Mouse (Mus musculus) megakaryocyte, adult 5-6 weeks (primary cell): Measurements from ENCODE around the gene Rtn2. TPM values are rescaled to one million over a fixed set of nuclear protein-coding genes. Genes with fewer than 3 reads are reported as not detected.

ENCODE experiments used
- ATAC-seq: 2 replicates; pipeline ENCODE4 v1.8.0; 2016; ENCODE audit warnings: mild to moderate bottlenecking, inconsistent platforms; ENCODE audit not compliant: poor library complexity, severe bottlenecking
- total RNA-seq, 2 experiments: library from RNA; stranded (forward) in 1 of 2; stranded (reverse) in 1 of 2; fragments of 153-499, 151-499 nt in 1 of 2; fragments of 221-1000, 200-1000 nt in 1 of 2; gene quantifications; 2 replicates each; pipeline versions ENCODE4 v1.2.3 to v1.2.4; 2015 to 2017

The Rtn2 gene
- total RNA-seq, 2 experiments from 2014 or later, result not detected

GRCm38 (mm10) chr7:19267051-19267450, 15.4 kb upstream of the Rtn2 start:
- ATAC-seq, result peak; percentile 10; the same call in 1 of the 2 replicates

- ATAC-seq, result no peak
Observed at GRCm38 (mm10) chr7:19268993-19269681, 13.3 kb upstream of the Rtn2 start.

DNA sequence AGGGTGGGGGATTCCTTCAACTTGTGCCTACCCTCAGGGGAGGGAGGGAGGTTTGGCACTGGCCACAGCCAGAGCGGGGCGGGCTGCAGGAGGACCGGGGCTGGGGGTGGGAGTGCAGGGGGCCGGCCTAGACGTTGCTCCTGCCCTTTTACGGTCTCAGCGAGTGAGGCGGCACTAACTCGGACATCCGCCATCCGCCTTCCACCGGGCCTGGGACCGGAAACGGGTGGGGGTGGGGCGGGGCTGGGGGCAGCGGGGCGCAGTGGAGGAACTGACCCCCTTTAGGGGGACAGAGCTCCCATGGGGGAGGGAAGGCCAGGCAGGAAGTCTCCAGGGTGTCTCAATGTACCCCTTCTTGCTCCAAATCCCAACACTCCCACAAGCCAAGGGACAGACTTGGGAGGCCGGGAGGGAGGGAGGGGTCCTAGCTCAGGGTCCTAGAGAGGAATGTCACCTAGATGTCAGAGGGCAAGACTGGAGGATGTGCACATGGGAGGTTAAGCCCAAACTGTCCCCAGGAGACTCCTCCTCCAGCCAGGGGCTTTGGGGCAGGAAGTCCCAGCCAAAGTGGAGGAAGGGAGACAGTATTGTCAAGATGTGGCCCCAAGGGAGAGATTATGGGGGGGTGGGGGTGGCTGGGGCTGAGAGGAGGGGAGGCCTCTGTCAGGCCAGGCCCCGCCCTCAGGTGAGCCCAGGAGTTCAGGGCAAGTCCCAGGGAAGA, 12.5 kb upstream of the Rtn2 start:
- ATAC-seq, result peak; percentile 23

- no peak for ATAC-seq
Observed at GRCm38 (mm10) chr7:19270509-19271237, 11.8 kb upstream of the Rtn2 start.

DNA sequence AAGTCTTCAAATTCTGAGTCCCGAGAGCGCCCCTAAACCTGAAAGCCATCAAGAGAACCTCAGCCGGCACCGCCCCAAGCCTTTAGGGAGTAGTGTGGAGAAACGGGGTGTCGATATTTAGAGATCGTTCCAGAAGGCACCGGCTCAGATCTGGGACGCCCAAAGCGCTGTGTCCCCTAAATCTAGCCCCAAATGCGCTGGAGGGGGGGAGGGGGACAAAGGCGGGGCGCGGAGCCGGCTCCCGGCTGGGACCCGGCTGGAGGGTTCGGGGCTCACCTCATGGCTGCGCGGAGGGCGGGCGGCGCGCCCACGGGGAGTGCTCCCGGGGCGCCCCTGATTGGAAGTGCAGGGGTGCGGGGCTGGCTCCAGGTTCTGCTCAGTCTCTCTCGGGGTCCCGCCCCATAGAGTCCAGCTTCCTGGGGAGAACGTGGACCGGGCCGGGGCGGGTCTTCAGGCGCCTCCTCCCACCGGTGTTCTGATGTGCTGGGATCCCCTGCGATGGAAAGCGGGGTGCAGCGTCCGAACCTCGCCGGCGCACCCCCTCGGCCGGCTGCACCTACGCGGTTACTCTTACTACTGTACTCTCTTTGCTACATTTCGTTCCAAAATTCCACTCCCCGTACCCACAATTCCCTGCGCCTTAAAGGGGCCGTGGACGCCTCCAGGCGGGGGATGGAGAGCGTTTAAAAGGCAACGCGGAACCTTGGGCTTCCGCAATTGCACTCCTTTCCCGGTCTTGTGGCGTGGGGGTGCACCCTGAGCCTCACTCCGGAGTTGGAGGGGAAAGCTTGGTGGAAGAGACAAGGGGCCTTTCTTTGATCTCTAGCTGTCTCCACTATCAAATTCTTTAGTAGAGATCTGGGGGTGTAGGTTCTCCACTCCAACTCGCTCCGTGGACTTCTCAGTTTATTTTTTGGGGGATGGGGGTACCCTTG, 10.9 kb upstream of the Rtn2 start, which contains the start of gene Vasp:
Gene Vasp (minus strand): TSS at position 580 of the 935 bp plus-strand sequence.
- peak; percentile 64 for ATAC-seq

DNA sequence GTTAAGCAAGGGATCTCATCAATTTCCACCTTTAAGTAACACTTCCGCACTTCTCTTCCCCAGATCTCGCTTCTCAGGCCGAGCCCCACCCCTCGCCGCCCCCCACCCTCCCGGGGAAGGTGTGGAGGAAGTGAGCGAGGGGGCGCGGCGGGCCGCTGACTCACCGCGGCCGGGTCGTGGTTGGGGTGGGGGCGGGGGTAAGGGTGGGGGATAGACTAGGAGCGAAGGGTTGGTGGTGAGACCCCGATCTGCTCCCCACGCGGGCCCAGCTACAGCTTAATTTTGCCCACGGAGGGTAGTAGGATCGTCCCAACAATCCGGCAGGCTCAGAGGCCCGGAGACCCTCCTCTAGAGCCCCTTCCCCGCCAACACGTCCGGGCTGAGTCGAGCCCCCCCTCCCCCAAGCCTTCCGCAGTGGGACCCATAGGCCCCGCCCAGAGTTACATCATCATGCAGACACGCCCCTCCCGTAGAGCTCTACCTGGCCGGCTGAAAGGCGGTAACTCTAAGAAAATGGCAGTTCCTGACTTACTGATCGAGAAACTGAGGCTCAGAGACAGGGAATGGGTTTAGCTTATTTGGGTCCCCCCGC, 10.2 kb upstream of the Rtn2 start:
- peak; percentile 55 for ATAC-seq

- ATAC-seq, result no peak
Observed at GRCm38 (mm10) chr7:19276253-19276652, 6.2 kb upstream of the Rtn2 start.

DNA sequence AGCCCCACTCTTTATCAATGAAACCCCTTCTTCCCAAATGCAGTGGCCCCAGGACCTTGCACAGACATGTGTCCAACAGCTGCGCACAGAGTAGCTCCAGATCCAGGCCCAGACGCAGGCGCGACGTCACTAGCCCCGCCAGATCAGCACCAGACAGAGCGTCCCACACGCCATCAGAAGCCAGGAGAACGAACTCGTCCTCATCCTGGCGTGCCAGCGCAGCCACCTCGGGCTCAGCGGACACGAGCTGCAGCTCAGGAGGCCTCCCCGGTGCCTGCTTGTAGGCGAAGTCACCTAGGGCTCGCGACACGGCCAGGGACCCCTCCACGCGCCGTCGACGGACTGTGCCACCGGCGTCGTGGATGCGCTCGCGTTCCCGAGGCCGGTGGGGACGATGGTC, 3.4 kb upstream of the Rtn2 start:
- ATAC-seq, result no peak

GRCm38 (mm10) chr7:19279581-19280114, 2.8 kb upstream of the Rtn2 start, which contains the start of gene Ppm1n:
Gene Ppm1n, minus strand, starts transcription at chr7:19280064.
- ATAC-seq, result peak; percentile 34

- peak; percentile 37 for ATAC-seq
Observed at GRCm38 (mm10) chr7:19281680-19282304, 632 bp upstream of the Rtn2 start.

- peak; percentile 31; the same call in 1 of the 2 replicates for ATAC-seq
Observed at GRCm38 (mm10) chr7:19282791-19283405, 474 bp downstream of the Rtn2 start.

DNA sequence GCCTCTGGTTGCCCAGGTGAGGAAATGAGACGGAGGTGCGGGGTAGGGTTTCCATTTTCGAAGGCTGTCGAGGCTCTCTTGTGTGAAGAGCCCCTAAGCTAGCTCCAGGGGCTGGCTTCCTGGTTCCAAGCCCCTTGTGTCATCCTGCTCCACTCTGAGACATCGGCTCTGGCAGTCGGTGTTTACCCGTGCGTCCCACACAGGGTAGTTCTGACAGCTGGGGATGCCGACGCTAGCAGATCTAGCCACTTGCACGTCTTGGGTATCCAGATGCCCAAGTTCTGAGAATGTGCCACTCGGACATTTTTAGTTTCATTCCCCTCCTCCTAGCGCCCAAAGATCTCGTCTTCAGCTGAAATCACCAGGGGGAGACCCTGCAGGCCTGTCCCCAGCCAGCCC, 981 bp downstream of the Rtn2 start:
- ATAC-seq, result no peak

DNA sequence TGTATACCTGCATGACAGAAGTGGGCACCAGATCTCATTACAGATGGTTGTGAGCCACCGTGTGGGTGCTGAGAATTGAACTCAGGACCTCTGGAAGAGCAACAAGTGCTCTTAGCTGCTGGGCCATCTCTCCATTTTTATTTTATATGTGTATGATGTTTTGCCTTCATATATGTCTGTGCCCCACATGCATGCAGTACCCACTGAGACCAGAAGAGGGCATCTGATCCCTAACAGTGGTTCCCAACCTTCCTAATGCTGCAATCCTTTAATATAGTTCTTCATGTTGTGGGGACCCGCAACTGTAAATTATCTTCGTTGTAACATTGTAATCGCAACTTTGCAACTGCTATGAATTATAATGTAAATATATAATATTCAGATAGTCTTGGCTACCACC, 2.3 kb downstream of the Rtn2 start:
- ATAC-seq, result peak; percentile 47; the same call in 1 of the 2 replicates

DNA sequence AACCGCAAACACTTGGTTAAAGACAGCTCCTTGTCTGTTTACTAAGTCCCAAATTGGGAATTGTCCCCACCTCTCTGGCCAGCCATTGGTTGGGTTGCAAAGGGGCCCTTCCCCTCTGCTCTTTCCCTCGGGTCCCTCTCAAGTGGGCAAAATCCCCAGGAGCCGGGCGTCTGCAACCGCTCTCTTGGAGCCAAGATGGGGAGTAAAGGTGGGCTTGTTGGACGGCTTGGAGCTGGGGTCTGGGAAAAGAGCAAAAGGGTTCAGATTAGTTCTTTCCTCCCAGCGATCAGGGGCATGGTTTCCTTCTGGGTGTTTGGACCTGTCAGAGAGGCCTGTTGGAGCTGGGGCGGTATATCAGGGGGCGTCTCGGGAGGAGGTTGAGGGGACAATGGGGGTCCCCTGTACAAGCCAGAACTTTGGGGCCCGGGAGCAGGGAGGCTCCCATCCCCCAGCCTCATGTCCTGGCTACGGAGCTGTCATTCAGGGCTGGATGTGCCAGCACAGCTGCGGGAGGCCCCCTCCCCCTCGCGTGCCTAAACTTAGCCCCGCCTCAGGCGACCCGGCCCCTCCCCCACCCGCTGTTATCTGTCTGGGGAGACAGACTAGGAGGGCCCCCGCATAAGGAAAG, 8.7 kb downstream of the Rtn2 start:
- no peak for ATAC-seq

DNA sequence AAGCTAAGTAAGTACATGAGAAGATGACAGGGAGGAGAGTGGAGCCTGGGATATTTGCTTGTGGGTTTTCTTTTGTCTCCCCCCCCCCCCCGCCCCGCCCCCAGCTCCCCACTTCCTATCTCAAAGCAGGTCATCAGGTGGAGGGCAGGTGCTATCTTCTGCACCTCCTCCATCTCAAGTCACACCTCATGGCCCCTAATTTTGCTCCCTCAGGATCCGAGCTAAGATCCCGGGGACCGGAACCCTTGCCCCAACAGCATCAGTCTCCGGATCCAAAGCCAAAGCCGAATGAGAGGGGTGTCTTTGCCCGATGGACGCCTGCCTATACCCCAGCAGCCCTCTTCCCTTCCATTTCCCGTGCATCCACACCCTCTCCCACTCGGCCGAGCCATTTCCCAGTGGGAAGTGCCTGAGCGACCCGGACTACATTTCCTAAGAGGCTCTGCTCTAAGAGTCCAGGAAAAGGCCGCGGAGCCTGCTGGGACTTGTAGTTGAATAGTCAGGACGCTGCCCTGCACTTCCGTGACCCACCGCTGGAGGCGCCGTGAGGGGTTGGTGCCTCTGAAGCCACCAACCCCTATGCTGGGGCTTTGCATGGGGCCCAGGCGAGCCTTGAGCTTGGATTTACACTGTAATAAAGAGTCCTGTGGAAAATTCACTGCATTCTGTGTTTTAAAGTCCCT, 13.2 kb downstream of the Rtn2 start:
- ATAC-seq, result peak; percentile 97

- no peak for ATAC-seq
Observed at GRCm38 (mm10) chr7:19297034-19297433, 14.6 kb downstream of the Rtn2 start.

GRCm38 (mm10) chr7:19297794-19298193, 15.4 kb downstream of the Rtn2 start:
- ATAC-seq, result no peak

DNA sequence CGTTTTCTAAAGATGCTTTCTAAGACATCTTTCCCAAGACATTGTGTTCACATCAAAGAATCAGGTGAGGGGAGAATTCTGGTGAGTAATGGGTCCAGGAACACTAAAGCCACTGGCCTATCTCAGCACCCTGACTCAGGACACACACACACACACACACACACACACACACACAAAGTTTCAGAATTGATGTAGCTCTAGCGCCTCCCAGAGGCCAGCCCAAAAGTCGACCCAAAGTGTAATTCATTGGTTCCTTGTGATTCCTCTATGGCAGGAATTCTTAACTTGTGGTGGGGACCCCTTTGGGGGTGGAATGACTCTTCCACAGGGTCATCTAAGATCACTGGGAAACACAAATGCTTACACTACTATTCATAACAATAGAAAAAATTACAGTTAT, 16.8 kb downstream of the Rtn2 start:
- ATAC-seq, result no peak
